Mouse (Mus musculus): ENCODE measurements around the gene Lrrn4cl.
A peak's percentile ranks its signal among the peaks of the same experiment; 100 is the strongest.
"Not testable (repeated sequence)": the region's sequence is repeated elsewhere in the genome, so short reads cannot be mapped to it uniquely, and the experiment has no call there.

Lrrn4cl gene

GRCm38 (mm10) chr19:8880311-8881033, 29.9 kb downstream of the Lrrn4cl start, which contains the start of gene Uqcc3:
Gene Uqcc3, minus strand, starts transcription at chr19:8880923.
- DNase-seq (ENCODE audit: low spot score in 2 of 2): peak; percentile 80 to 85

GRCm38 (mm10) chr19:8881034-8881392, 30.4 kb downstream of the Lrrn4cl start:
- no peak for DNase-seq (ENCODE audit: low spot score in 2 of 2)

- DNase-seq (ENCODE audit: low spot score in 2 of 2): no peak
Observed at GRCm38 (mm10) chr19:8883616-8884015, 33.0 kb downstream of the Lrrn4cl start, which contains the start of the genes Lbhd1 and Gm49403. Gene Lbhd1, plus strand, starts transcription at chr19:8883732. Gene Gm49403, plus strand, starts transcription at chr19:8883930.

- DNase-seq (ENCODE audit: low spot score in 2 of 2): no peak
Observed at GRCm38 (mm10) chr19:8886916-8887584, 36.5 kb downstream of the Lrrn4cl start.

GRCm38 (mm10) chr19:8887585-8888463, 37.3 kb downstream of the Lrrn4cl start:
- no peak for DNase-seq (ENCODE audit: low spot score in 2 of 2)

GRCm38 (mm10) chr19:8888511-8889385, 38.2 kb downstream of the Lrrn4cl start, which contains the start of the genes 1810009A15Rik and Gm49416:
Gene 1810009A15Rik, plus strand, starts transcription at chr19:8888853.
Gene Gm49416, plus strand, starts transcription at chr19:8888926.
- DNase-seq (ENCODE audit: low spot score in 2 of 2): peak; percentile 88 to 96

- DNase-seq (ENCODE audit: low spot score in 2 of 2): peak; percentile 71 to 79
Observed at GRCm38 (mm10) chr19:8892829-8893766, 42.5 kb downstream of the Lrrn4cl start, which contains the start of gene Ints5. Gene Ints5, plus strand, starts transcription at chr19:8893005.

GRCm38 (mm10) chr19:8895397-8895960, 44.9 kb downstream of the Lrrn4cl start:
- no peak for DNase-seq (ENCODE audit: low spot score in 2 of 2)

- not testable (repeated sequence) for DNase-seq (ENCODE audit: low spot score in 2 of 2)
Observed at GRCm38 (mm10) chr19:8896231-8896630, 45.7 kb downstream of the Lrrn4cl start.

GRCm38 (mm10) chr19:8897211-8897864, 46.8 kb downstream of the Lrrn4cl start:
- DNase-seq (ENCODE audit: low spot score in 2 of 2): peak in 1 of 2 experiments; percentile 26

GRCm38 (mm10) chr19:8897865-8898495, 47.4 kb downstream of the Lrrn4cl start, which contains the start of gene Ganab:
Gene Ganab, plus strand, starts transcription at chr19:8898071.
- peak; percentile 91 to 95 for DNase-seq (ENCODE audit: low spot score in 2 of 2)

GRCm38 (mm10) chr19:8898576-8898975, 48.0 kb downstream of the Lrrn4cl start:
- no peak for DNase-seq (ENCODE audit: low spot score in 2 of 2)

- DNase-seq (ENCODE audit: low spot score in 2 of 2): no peak
Observed at GRCm38 (mm10) chr19:8899079-8899478, 48.5 kb downstream of the Lrrn4cl start.

GRCm38 (mm10) chr19:8903412-8903811, 52.8 kb downstream of the Lrrn4cl start:
- no peak for DNase-seq (ENCODE audit: low spot score in 2 of 2)
